26 mouse cellular contexts compared by ENCODE assay signal in genomic region chr16:74756720-74757345, GRCm38 (mm10).
DNase-seq lines count a peak whose midpoint lies in the region; ATAC-seq lines count a peak whose summit lies in the region.
"Had no signal": no experiment of that assay in that cellular context is flagged by ENCODE, and none has a peak within 500 bp of the region (broad histone marks: within the 10 kb centered on the region; RNA-seq: fewer than 3 reads in every experiment).

No protein-coding gene starts in this region.

- no peak overlapping the region for H3K4me3 ChIP-seq in forebrain, embryonic 12.5 days (replicated peaks)
- H3K4me3 ChIP-seq in forebrain, embryonic 16.5 days (replicated peaks; ENCODE audit: low read length) = no peak overlapping the region
- H3K4me3 ChIP-seq in kidney, embryonic 16.5 days (ENCODE audit: low read length) = no peak overlapping the region
- H3K4me3 ChIP-seq: forebrain, embryonic 10.5 days; heart, embryonic 12.5 days; heart, embryonic 15.5 days; hindbrain, embryonic 10.5 days had no signal

- DNase-seq in kidney, postnatal 25 days = no peak
- DNase-seq in retina, postnatal 1 day = peak; percentile 74
- DNase-seq in yolk sac, embryonic 10.5 days (ENCODE audit: low spot score) = peak; percentile 40
- no peak for DNase-seq in cerebellum, adult 9-11 months
- DNase-seq: adrenal gland, adult 2 months; adrenal gland, postnatal 14 days; cerebellum, adult 11 months; cerebellum, adult 2 months; cerebellum, postnatal 10 days; cerebellum, postnatal 36 days; gastrocnemius, postnatal 25 days; heart, adult 18-20 months; heart, postnatal 10 days; heart, postnatal 36 days had no signal

- H3K36me3 ChIP-seq in forebrain, embryonic 12.5 days (replicated peaks) = no peaks in the 10 kb centered on the region
- H3K36me3 ChIP-seq in forebrain, embryonic 16.5 days (ENCODE audit: control insufficient read depth, insufficient read depth) = no peaks in the 10 kb centered on the region
- no peaks in the 10 kb centered on the region for H3K36me3 ChIP-seq in kidney, embryonic 16.5 days (ENCODE audit: insufficient read depth, low read length)
- H3K36me3 ChIP-seq: forebrain, embryonic 10.5 days; heart, embryonic 12.5 days; heart, embryonic 15.5 days; hindbrain, embryonic 10.5 days had no signal

- H3K27me3 ChIP-seq in forebrain, embryonic 12.5 days = no peaks in the 10 kb centered on the region
- no peaks in the 10 kb centered on the region for H3K27me3 ChIP-seq in forebrain, embryonic 16.5 days (replicated peaks; ENCODE audit: control insufficient read depth, insufficient read depth, low read length)
- H3K27me3 ChIP-seq in kidney, embryonic 16.5 days (ENCODE audit: insufficient read depth, low read length) = no peaks in the 10 kb centered on the region
- H3K27me3 ChIP-seq: heart, embryonic 12.5 days; heart, embryonic 15.5 days had no signal

- no peak overlapping the region for H3K9ac ChIP-seq in forebrain, embryonic 12.5 days
- no peak overlapping the region for H3K9ac ChIP-seq in forebrain, embryonic 16.5 days (replicated peaks; ENCODE audit: low read depth, low read length)
- no peak overlapping the region for H3K9ac ChIP-seq in kidney, embryonic 16.5 days (replicated peaks; ENCODE audit: low read length)
- H3K9ac ChIP-seq: heart, embryonic 12.5 days; heart, embryonic 15.5 days; hindbrain, embryonic 14.5 days had no signal

- H3K27ac ChIP-seq in forebrain, embryonic 12.5 days = no peak overlapping the region
- H3K27ac ChIP-seq in forebrain, embryonic 16.5 days (ENCODE audit: low read length) = no peak overlapping the region
- H3K27ac ChIP-seq in kidney, embryonic 16.5 days (ENCODE audit: low read length) = no peak overlapping the region
- H3K27ac ChIP-seq: forebrain, embryonic 10.5 days; heart, embryonic 15.5 days; hindbrain, embryonic 10.5 days; hindbrain, embryonic 14.5 days; hindbrain, postnatal 0 days had no signal

- 0 out of 2 replicates have a peak, but pooled peaks have one; percentile 33 for ATAC-seq in forebrain, embryonic 12.5 days (ENCODE audit: low FRiP score)
- no peak for ATAC-seq in forebrain, embryonic 16.5 days
- peak; percentile 87 for ATAC-seq in kidney, embryonic 16.5 days (ENCODE audit: low FRiP score, low TSS enrichment)
- ATAC-seq: CD4-positive, CD25-positive, alpha-beta regulatory T cell, adult 4 months; forebrain, embryonic 14.5 days; hindbrain, postnatal 0 days; inflammation-experienced regulatory T-cells, adult 6 months had no signal

- H3K4me2 ChIP-seq in forebrain, embryonic 12.5 days = no peak overlapping the region
- no peak overlapping the region for H3K4me2 ChIP-seq in forebrain, embryonic 16.5 days (ENCODE audit: low read length)
- H3K4me2 ChIP-seq in kidney, embryonic 16.5 days (replicated peaks; ENCODE audit: low read depth, low read length) = no peak overlapping the region
- H3K4me2 ChIP-seq: heart, embryonic 12.5 days; heart, embryonic 15.5 days; hindbrain, embryonic 14.5 days had no signal

- WGBS in forebrain, embryonic 12.5 days = 42% methylated on average over 6 of the region's 6 CpGs
- 37% methylated on average over 6 of the region's 6 CpGs for WGBS in forebrain, embryonic 16.5 days
- WGBS in kidney, embryonic 16.5 days = 67% methylated on average over 6 of the region's 6 CpGs

- no peaks in the 10 kb centered on the region for H3K9me3 ChIP-seq in forebrain, embryonic 12.5 days
- no peaks in the 10 kb centered on the region for H3K9me3 ChIP-seq in forebrain, embryonic 16.5 days (ENCODE audit: control insufficient read depth, low read length)
- peaks cover 5% of the 10 kb centered on the region; the same call in 1 of the 2 replicates for H3K9me3 ChIP-seq in kidney, embryonic 16.5 days (ENCODE audit: low read length)
- H3K9me3 ChIP-seq: forebrain, embryonic 10.5 days; heart, embryonic 15.5 days; hindbrain, embryonic 10.5 days had no signal

- H3K4me1 ChIP-seq in forebrain, embryonic 12.5 days = no peaks in the 10 kb centered on the region
- H3K4me1 ChIP-seq in forebrain, embryonic 16.5 days (replicated peaks; ENCODE audit: control insufficient read depth, insufficient read depth, low read length) = no peaks in the 10 kb centered on the region
- H3K4me1 ChIP-seq in kidney, embryonic 16.5 days (ENCODE audit: insufficient read depth, low read length) = no peaks in the 10 kb centered on the region
- H3K4me1 ChIP-seq: heart, embryonic 12.5 days; heart, embryonic 15.5 days; hindbrain, embryonic 10.5 days had no signal

Comparison
In these comparisons a context has a peak if more than half of its experiments do, and no peak if none do; other contexts are left out.
1. DNase-seq: peak in retina, postnatal 1 day (single experiment) and yolk sac, embryonic 10.5 days (single experiment); none in kidney, postnatal 25 days (0 of 2) and cerebellum, adult 9-11 months (single experiment).